Mouse (Mus musculus) ES-Bruce4 (cell line): ENCODE data around the gene Bpifb6. TPM values are rescaled to one million over a fixed set of nuclear protein-coding genes. Genes with fewer than 3 reads are reported as not detected.

Experiments
- H3K27ac ChIP-seq: 2 replicates; pipeline ENCODE4 v1.5.1; 2012; ENCODE audit warnings: low read length, inconsistent platforms; ENCODE audit not compliant: insufficient read depth
- H3K27me3 ChIP-seq: 2 replicates; pipeline ENCODE4 v1.6.1; 2012; ENCODE audit warnings: mild to moderate bottlenecking, low read length, inconsistent platforms; ENCODE audit not compliant: control insufficient read depth, poor library complexity, insufficient read depth, severe bottlenecking
- H3K36me3 ChIP-seq: 2 replicates; pipeline ENCODE4 v1.6.1; 2012; ENCODE audit warnings: inconsistent platforms, mild to moderate bottlenecking, low read length, moderate library complexity; ENCODE audit not compliant: control insufficient read depth, poor library complexity, insufficient read depth, severe bottlenecking
- H3K4me1 ChIP-seq: one replicate; pipeline ENCODE4 v1.8.1; 2011; ENCODE audit warnings: low read length; ENCODE audit not compliant: control insufficient read depth, insufficient read depth
- H3K4me3 ChIP-seq: 2 replicates; pipeline ENCODE4 v1.5.1; 2011; ENCODE audit warnings: low read depth, mild to moderate bottlenecking, low read length
- H3K9ac ChIP-seq: 2 replicates; pipeline ENCODE4 v1.6.1; 2012; ENCODE audit warnings: low read depth, mild to moderate bottlenecking, inconsistent platforms; ENCODE audit not compliant: poor library complexity, severe bottlenecking
- H3K9me3 ChIP-seq: replicated peaks from 2 replicates; pipeline ENCODE4 v1.6.1; 2012; ENCODE audit warnings: mild to moderate bottlenecking, low read length, inconsistent platforms; ENCODE audit not compliant: control insufficient read depth, poor library complexity, insufficient read depth, severe bottlenecking
- CTCF ChIP-seq: IDR thresholded peaks from one replicate; pipeline ENCODE4 v1.8.1; 2011; ENCODE audit warnings: low read depth, low read length
- EP300 ChIP-seq: IDR thresholded peaks from 2 replicates; pipeline ENCODE4 v1.6.1; 2011; ENCODE audit warnings: low read depth, low read length; ENCODE audit not compliant: insufficient read depth
- POLR2A ChIP-seq: IDR thresholded peaks from one replicate; pipeline ENCODE4 v1.8.1; 2011; ENCODE audit warnings: low read length; ENCODE audit not compliant: insufficient read depth
- polyA plus RNA-seq: library from polyadenylated mRNA; stranded (reverse); fragments of >200 nt; gene quantifications from 2 replicates; pipeline ENCODE4 v1.2.4, GENCODE M21; 2011; ENCODE audit warnings: low read depth; ENCODE audit not compliant: missing spikeins, insufficient read depth, insufficient read length

The Bpifb6 gene
- not detected in 2 replicates for polyA plus RNA-seq

DNA sequence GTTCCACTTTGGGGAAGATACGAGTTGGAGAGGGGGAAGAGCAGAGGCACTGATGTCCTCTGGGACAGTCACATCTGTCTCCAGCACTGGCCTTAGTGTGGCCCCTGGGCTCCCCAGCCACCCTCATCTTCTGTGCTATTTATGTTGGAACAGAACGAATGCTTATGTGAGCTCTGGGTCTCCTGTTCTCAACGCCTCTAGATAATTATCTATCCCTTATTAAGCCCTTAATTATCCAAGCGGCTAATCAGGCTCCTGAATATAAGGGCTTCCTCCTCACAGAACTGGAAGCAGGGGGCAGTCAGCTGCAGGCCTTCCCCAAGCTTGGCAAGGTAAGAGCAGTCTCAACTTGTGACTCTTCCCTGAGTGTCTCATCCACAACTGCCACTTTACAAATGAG, at the start of gene Bpifb6:
TSS of gene Bpifb6 (plus strand) at position 301 of the 400 bp plus-strand sequence.
- H3K27me3 ChIP-seq = no peaks in the 10 kb centered on the region
- no peaks in the 10 kb centered on the region for H3K36me3 ChIP-seq
- no peaks in the 10 kb centered on the region for H3K4me1 ChIP-seq
- no peak within 1 kb of the TSS for H3K9ac ChIP-seq
- no peak within 1 kb of the TSS for H3K4me3 ChIP-seq
- no peak within 1 kb of the TSS for H3K27ac ChIP-seq
- TF ChIP-seq CTCF = no peak
- TF ChIP-seq EP300 = no peak
- TF ChIP-seq POLR2A = no peak
- no peaks in the 10 kb centered on the region for H3K9me3 ChIP-seq

DNA sequence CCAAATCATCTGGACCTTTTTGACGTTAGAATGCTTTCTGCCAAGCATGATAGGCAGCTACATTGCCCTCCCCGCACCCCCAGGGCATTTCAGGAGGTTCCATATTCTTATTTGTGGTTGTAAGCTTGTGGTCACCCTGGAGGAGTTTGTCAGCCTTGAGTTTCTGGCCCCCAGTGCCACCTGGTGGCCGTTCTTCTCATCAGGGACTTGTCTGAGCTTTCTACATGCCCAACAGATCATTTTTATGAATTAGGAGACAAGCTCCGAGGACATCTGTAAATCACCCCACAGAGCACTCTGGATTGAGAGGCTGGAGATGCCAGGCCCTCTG, 49.2 kb upstream of the Bpifb6 start:
- Histone ChIP-seq H3K4me1 (no peaks in the 10 kb centered on the region), H3K4me3 (no peak overlapping the region), H3K9ac (no peak overlapping the region), H3K27ac (no peak overlapping the region), H3K36me3 (no peaks in the 10 kb centered on the region), H3K9me3 (no peaks in the 10 kb centered on the region), H3K27me3 (no peaks in the 10 kb centered on the region)
- TF ChIP-seq EP300 (no peak), CTCF (peak; percentile 42), POLR2A (no peak)

DNA sequence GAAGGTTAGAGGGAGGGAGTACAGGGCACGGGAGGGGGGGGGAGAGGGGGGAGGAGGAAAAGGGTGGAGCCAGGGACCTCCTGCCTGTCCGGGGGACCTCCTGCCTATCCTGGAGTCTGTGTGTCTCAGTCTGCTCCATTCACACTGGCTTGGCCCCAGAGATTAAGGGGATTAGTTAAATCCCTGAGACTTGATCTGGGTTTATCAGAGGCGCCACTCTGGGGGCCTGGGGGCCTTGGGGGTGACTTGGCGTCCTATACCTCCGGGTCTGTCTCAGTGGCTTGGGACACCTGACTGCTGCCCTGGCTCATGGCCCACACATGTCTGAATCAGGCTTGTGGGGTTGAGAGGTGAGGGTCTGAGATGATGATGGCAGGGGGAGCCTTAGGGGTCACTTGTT, 46.6 kb upstream of the Bpifb6 start:
- Histone ChIP-seq H3K27ac (no peak overlapping the region), H3K27me3 (no peaks in the 10 kb centered on the region)

DNA sequence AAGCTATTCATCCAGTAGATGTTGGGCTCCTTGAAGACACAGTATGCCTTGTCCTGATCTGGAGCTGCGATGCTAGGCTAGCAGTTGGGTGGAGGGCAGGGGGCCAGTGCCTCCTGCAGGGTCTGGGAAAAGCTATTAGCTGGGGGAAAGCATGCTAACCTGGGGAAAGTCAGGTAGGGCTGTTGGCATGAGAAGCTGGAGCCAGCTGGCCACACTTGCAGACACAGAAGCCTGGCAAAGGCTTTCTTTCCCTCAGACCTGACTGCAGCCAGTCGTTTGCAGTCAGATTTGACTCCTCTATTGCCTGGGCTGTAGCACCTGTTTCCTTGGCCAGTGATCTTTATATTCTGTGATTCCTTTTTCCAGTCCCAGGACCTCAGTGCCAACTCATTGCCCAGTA, 40.6 kb upstream of the Bpifb6 start:
- no peaks in the 10 kb centered on the region for H3K4me1 ChIP-seq
- no peaks in the 10 kb centered on the region for H3K36me3 ChIP-seq
- no peak overlapping the region for H3K27ac ChIP-seq
- no peak overlapping the region for H3K9ac ChIP-seq
- H3K9me3 ChIP-seq = no peaks in the 10 kb centered on the region
- TF ChIP-seq EP300 (no peak), POLR2A (no peak), CTCF (no peak)
- no peak overlapping the region for H3K4me3 ChIP-seq
- no peaks in the 10 kb centered on the region for H3K27me3 ChIP-seq

More for the DNA sequence above, 46.6 kb upstream of the Bpifb6 start:
- H3K9me3 ChIP-seq = no peaks in the 10 kb centered on the region
- no peak overlapping the region for H3K4me3 ChIP-seq
- no peak for TF ChIP-seq CTCF
- no peak for TF ChIP-seq POLR2A
- TF ChIP-seq EP300 = no peak
- no peaks in the 10 kb centered on the region for H3K36me3 ChIP-seq
- H3K4me1 ChIP-seq = no peaks in the 10 kb centered on the region
- no peak overlapping the region for H3K9ac ChIP-seq

DNA sequence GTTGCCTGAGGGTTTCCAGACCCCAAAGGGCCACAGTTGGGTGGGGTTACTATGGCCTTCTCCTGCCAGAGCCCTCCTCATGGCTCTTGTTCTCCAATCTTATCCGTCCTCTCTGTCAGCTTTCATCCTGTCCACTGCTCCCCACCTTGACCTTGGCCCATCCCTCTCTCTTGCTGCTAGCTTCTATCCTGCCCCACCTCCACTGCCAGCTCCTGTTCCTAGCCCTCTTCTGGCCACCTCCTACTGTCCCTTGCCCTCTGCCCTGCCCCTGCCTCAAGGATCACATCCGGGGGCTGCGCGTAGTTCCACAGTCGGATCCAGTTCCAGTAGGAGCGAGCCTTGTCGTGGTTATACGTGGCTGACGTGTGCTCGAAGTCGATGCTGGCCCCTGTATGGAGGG, 39.9 kb upstream of the Bpifb6 start:
- no peaks in the 10 kb centered on the region for H3K4me1 ChIP-seq
- no peak overlapping the region for H3K9ac ChIP-seq

DNA sequence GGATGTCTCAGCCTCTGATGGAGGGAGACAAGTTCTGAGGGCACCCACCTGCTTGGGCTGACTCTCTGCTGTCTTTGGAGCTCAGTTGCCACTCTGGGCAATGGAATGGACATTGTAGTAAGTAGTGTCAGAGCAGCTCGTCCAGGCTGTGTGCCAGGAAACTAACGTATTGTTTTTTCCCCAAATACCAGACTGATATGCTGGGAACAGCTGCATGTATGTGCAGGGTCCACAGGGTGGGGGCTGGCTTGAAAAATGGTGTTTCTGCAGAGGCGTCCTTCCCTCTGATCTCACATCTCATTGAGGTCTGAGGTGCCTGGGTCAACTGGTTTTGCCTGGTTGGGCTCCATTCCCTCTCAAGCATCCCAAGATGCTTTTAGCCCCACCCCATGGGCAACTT, 39.5 kb upstream of the Bpifb6 start:
- Histone ChIP-seq H3K9ac (no peak overlapping the region), H3K4me3 (no peak overlapping the region), H3K4me1 (no peaks in the 10 kb centered on the region), H3K36me3 (no peaks in the 10 kb centered on the region), H3K27me3 (no peaks in the 10 kb centered on the region), H3K27ac (no peak overlapping the region), H3K9me3 (no peaks in the 10 kb centered on the region)
- no peak for TF ChIP-seq CTCF
- no peak for TF ChIP-seq EP300
- no peak for TF ChIP-seq POLR2A

More for the DNA sequence above, 39.9 kb upstream of the Bpifb6 start:
- Histone ChIP-seq H3K9me3 (no peaks in the 10 kb centered on the region), H3K27me3 (no peaks in the 10 kb centered on the region), H3K4me3 (no peak overlapping the region), H3K27ac (no peak overlapping the region), H3K36me3 (no peaks in the 10 kb centered on the region)
- no peak for TF ChIP-seq POLR2A
- TF ChIP-seq EP300 = no peak
- no peak for TF ChIP-seq CTCF
